Mouse (Mus musculus): ENCODE results near the gene 4931422A03Rik. TPM values are rescaled to one million over a fixed set of nuclear protein-coding genes. Genes with fewer than 3 reads are reported as not detected.

4931422A03Rik gene
- total and polyA plus RNA-seq, 3 experiments, result 0.50 to 4.9 TPM; not detected in 1

DNA sequence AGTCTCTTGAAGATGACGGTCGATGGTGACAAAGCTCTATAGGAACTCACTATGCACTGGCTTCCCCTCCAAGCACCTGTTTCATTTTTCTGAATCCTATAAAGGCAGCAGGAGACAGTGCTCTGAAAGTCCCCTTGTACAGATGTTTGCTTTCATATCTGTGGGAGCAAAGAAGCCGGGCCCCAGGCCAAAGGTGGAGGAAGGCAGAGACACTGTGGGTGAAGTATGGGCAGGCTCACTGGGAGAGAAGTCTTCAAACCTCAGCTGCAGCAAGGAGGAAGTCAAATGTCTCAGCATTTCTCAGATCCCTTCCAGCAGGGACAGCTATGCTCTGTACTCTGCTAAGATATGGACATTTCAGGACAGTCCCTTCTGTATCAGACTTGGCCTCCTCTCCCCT, 62.8 kb downstream of the 4931422A03Rik start:
- Histone ChIP-seq H3K4me1 (ENCODE audit: control insufficient read depth in 1 of 2, insufficient read depth in 2 of 2, low read length in 2 of 2) (peaks cover 33 to 50% of the 10 kb centered on the region in 2 experiments), H3K36me3 (ENCODE audit: control insufficient read depth in 1 of 2, insufficient read depth in 2 of 2, low read length in 2 of 2) (peaks cover 0 to 59% of the 10 kb centered on the region in 2 experiments; a peak in 2 of 4 replicates), H3K9me3 (replicated peaks; ENCODE audit: insufficient read depth, low read length) (no peaks in the 10 kb centered on the region), H3K27ac (ENCODE audit: control insufficient read depth, low read depth, low read length) (peak overlapping the region; percentile 65), H3K4me3 (ENCODE audit: control insufficient read depth in 1 of 2, insufficient read depth in 1 of 2, low read depth in 2 of 2, low read length in 2 of 2) (no peak overlapping the region), H3K27me3 (ENCODE audit: control insufficient read depth in 1 of 2, insufficient read depth in 2 of 2, low read length in 2 of 2) (no peaks in the 10 kb centered on the region), H3K79me2 (ENCODE audit: control insufficient read depth, insufficient read depth, low read length, poor library complexity) (peaks cover 83% of the 10 kb centered on the region), H3K9ac (ENCODE audit: control insufficient read depth, low read depth, low read length, poor library complexity, severe bottlenecking) (peak overlapping the region; percentile 11; the same call in 1 of the 2 replicates)
- peak; percentile 83 for DNase-seq (ENCODE audit: low read depth, low spot score)
- TF ChIP-seq POLR2A (IDR thresholded peaks at IDR 0.05; ENCODE audit: control insufficient read depth in 1 of 2, insufficient read depth in 1 of 2, low read depth in 1 of 2, low read length in 2 of 2, poor library complexity in 1 of 2) (0 out of 4 replicates have a peak, but pooled peaks of 1 of the 2 experiments have one; percentile 26), SMC3 (IDR thresholded peaks at IDR 0.05; ENCODE audit: low read depth, low read length) (peak; percentile 8; the same call in 1 of the 2 replicates), MYC (IDR thresholded peaks at IDR 0.05; ENCODE audit: low read depth, low read length) (0 out of 2 replicates have a peak, but pooled peaks have one; percentile 39), TCF12 (IDR thresholded peaks at IDR 0.05; ENCODE audit: low read depth, low read length) (peak; percentile 59), MEF2A (IDR thresholded peaks at IDR 0.05; ENCODE audit: extremely low read depth, insufficient replicate concordance, low read depth, low read length, poor library complexity, severe bottlenecking) (0 out of 2 replicates have a peak, but pooled peaks have one; percentile 18), BHLHE40 (IDR thresholded peaks at IDR 0.05; ENCODE audit: borderline replicate concordance, low read depth, low read length) (no peak), NELFE (IDR thresholded peaks at IDR 0.05; ENCODE audit: low read depth, low read length) (no peak), TAL1 (IDR thresholded peaks at IDR 0.05; ENCODE audit: low read length) (peak; percentile 18; the same call in 1 of the 2 replicates), EP300 (IDR thresholded peaks at IDR 0.05; ENCODE audit: low read depth in 1 of 2, low read length in 2 of 2) (peak; percentile 23 to 41; a peak in 1 of 4 replicates), HCFC1 (IDR thresholded peaks at IDR 0.05; ENCODE audit: low read depth, low read length) (no peak), ETS1 (IDR thresholded peaks at IDR 0.05; ENCODE audit: low read depth, low read length) (peak; percentile 69), TBP (IDR thresholded peaks at IDR 0.05; ENCODE audit: low read depth, low read length) (peak; percentile 36; the same call in 1 of the 2 replicates), SIN3A (IDR thresholded peaks at IDR 0.05; ENCODE audit: low read length) (peak; percentile 60; the same call in 1 of the 2 replicates)

DNA sequence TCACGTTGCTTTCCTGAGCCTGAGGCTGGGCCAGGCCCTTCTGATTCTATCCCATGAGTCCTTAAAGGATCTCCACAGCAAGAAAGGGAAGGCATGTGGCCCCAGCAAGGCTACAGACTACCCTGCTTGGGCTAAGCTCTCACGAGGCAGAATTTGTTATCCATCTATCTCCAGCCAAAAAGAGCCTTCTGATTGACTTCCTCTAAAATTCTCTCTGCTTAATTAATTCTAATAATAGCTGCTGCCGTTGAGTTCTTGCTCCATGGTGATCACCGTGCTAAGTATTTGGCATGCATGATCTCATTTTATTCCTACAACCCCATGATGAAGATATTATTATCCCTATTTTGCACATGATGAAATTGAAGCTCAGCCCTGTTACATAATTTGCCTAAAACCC, 65.8 kb downstream of the 4931422A03Rik start:
- peaks cover 0 to 76% of the 10 kb centered on the region in 2 experiments; a peak in 2 of 4 replicates for H3K36me3 ChIP-seq (ENCODE audit: control insufficient read depth in 1 of 2, insufficient read depth in 2 of 2, low read length in 2 of 2)

More for the DNA sequence above, 65.8 kb downstream of the 4931422A03Rik start:
- peak; percentile 82 for DNase-seq (ENCODE audit: low read depth, low spot score)
- Histone ChIP-seq H3K4me1 (ENCODE audit: control insufficient read depth in 1 of 2, insufficient read depth in 2 of 2, low read length in 2 of 2) (peaks cover 33 to 65% of the 10 kb centered on the region in 2 experiments), H3K9ac (ENCODE audit: control insufficient read depth, low read depth, low read length, poor library complexity, severe bottlenecking) (peak overlapping the region; percentile 53), H3K4me3 (ENCODE audit: control insufficient read depth in 1 of 2, insufficient read depth in 1 of 2, low read depth in 2 of 2, low read length in 2 of 2) (peak overlapping the region in 1 of 2 experiments; percentile 13; a peak in 1 of 4 replicates), H3K27me3 (ENCODE audit: control insufficient read depth in 1 of 2, insufficient read depth in 2 of 2, low read length in 2 of 2) (no peaks in the 10 kb centered on the region), H3K9me3 (replicated peaks; ENCODE audit: insufficient read depth, low read length) (no peaks in the 10 kb centered on the region), H3K27ac (ENCODE audit: control insufficient read depth, low read depth, low read length) (peak overlapping the region; percentile 89), H3K79me2 (ENCODE audit: control insufficient read depth, insufficient read depth, low read length, poor library complexity) (peaks cover 86% of the 10 kb centered on the region)
- 0 out of 2 replicates have a peak, but pooled peaks have one; percentile 42 for TF ChIP-seq SIN3A (IDR thresholded peaks at IDR 0.05; ENCODE audit: low read length)
- peak; percentile 70 for TF ChIP-seq ETS1 (IDR thresholded peaks at IDR 0.05; ENCODE audit: low read depth, low read length)
- no peak for TF ChIP-seq POLR2AphosphoS2 (IDR thresholded peaks at IDR 0.05; ENCODE audit: low read length)
- peak in 1 of 2 experiments; percentile 55; a peak in 2 of 4 replicates for TF ChIP-seq POLR2A (IDR thresholded peaks at IDR 0.05; ENCODE audit: control insufficient read depth in 1 of 2, insufficient read depth in 1 of 2, low read depth in 1 of 2, low read length in 2 of 2, poor library complexity in 1 of 2)
- no peak for TF ChIP-seq KAT2A (conservative IDR thresholded peaks at IDR 0.05; ENCODE audit: low read depth, low read length)
- TF ChIP-seq MXI1 (IDR thresholded peaks at IDR 0.05; ENCODE audit: low read depth, low read length), result peak; percentile 45; the same call in 1 of the 2 replicates
- TF ChIP-seq GATA1 (IDR thresholded peaks at IDR 0.05; ENCODE audit: low read depth, low read length), result peak; percentile 52; the same call in 1 of the 2 replicates
- peak; percentile 81 for TF ChIP-seq MYC (IDR thresholded peaks at IDR 0.05; ENCODE audit: low read depth, low read length)
- TF ChIP-seq MAZ (IDR thresholded peaks at IDR 0.05; ENCODE audit: low read depth, low read length), result no peak
- TF ChIP-seq RCOR1 (IDR thresholded peaks at IDR 0.05; ENCODE audit: low read depth, low read length), result peak; percentile 48; the same call in 1 of the 2 replicates
- no peak; the same call in 1 of the 2 replicates for TF ChIP-seq MEF2A (IDR thresholded peaks at IDR 0.05; ENCODE audit: extremely low read depth, insufficient replicate concordance, low read depth, low read length, poor library complexity, severe bottlenecking)
- no peak for TF ChIP-seq SMC3 (IDR thresholded peaks at IDR 0.05; ENCODE audit: low read depth, low read length)
- TF ChIP-seq BHLHE40 (IDR thresholded peaks at IDR 0.05; ENCODE audit: borderline replicate concordance, low read depth, low read length), result peak; percentile 39; the same call in 1 of the 2 replicates
- peak; percentile 69; the same call in 1 of the 2 replicates for TF ChIP-seq MAX (IDR thresholded peaks at IDR 0.05; ENCODE audit: low read length)
- peak in 1 of 2 experiments; percentile 62; a peak in 3 of 4 replicates for TF ChIP-seq EP300 (IDR thresholded peaks at IDR 0.05; ENCODE audit: low read depth in 1 of 2, low read length in 2 of 2)
